Mouse (Mus musculus) bone marrow, adult 2 months (tissue): Measurements from ENCODE around the gene Zfp800. TPM values are rescaled to one million over a fixed set of nuclear protein-coding genes. Genes with fewer than 3 reads are reported as not detected.

Experiments
- H3K27ac ChIP-seq: fragments of 200-500 bp; 2 replicates; pipeline ENCODE4 v1.5.1; 2012; ENCODE audit warnings: low read depth, mild to moderate bottlenecking, control low read depth, inconsistent platforms, low read length; ENCODE audit not compliant: control insufficient read depth, poor library complexity, insufficient read depth
- H3K4me1 ChIP-seq: fragments of 200-500 bp; 2 replicates; pipeline ENCODE4 v1.6.1; 2011; ENCODE audit warnings: low read length; ENCODE audit not compliant: control insufficient read depth, insufficient read depth
- H3K4me3 ChIP-seq: fragments of 200-500 bp; replicated peaks from 2 replicates; pipeline ENCODE3; 2011; ENCODE audit warnings: mild to moderate bottlenecking, low read depth, low read length, control low read depth; ENCODE audit not compliant: control insufficient read depth
- CTCF ChIP-seq: fragments of 200-500 bp; IDR thresholded peaks from 2 replicates; pipeline ENCODE4 v1.5.1; 2011; ENCODE audit warnings: low read length, control low read depth; ENCODE audit not compliant: control insufficient read depth, insufficient read depth
- POLR2A ChIP-seq: fragments of 200-500 bp; IDR thresholded peaks from 2 replicates; pipeline ENCODE4 v1.6.1; 2011; ENCODE audit warnings: low read depth, mild to moderate bottlenecking, control low read depth, low read length, borderline replicate concordance; ENCODE audit not compliant: control insufficient read depth
- WGBS: fragments of 180-500 bp; shearing (Covaris S2); methylation state at CpG from one replicate; pipeline ENCODE4 v1.1.7; 2018; 5-methylcytosine and 5-hydroxymethylcytosine counted together
- polyA plus RNA-seq: library from polyadenylated mRNA; stranded (reverse); fragments of >200 nt; gene quantifications from 2 replicates; pipeline ENCODE4 v1.2.4, GENCODE M21; 2011; ENCODE audit warnings: low replicate concordance; ENCODE audit not compliant: missing spikeins, insufficient read depth, insufficient read length

Zfp800 gene
- polyA plus RNA-seq, 1 experiment = 10.0 TPM

DNA sequence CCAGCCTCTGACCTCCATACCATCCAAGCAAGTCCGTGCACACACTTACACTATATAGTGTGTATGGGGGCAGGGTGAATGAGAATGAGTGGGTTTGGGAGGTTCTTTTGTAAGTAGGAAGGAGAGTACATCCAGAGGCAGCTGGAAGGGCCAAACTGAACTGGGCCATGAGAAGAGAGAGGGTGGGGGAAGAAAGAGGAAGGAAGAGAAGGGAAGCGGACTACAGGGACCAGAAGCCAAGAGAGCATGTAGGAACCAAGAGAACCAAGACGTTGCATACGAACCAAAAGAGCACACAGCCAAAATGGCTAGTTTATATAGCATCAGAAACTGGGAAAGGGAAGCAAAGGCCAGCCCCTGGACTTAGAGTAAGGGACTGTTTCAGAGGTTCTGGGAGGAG lies 56.6 kb downstream of the Zfp800 start:
- no peak overlapping the region for H3K27ac ChIP-seq
- H3K4me1 ChIP-seq = peaks cover 1% of the 10 kb centered on the region; the same call in 1 of the 2 replicates
- no peak for TF ChIP-seq CTCF
- no peak for TF ChIP-seq POLR2A
- 35% methylated on average over 4 of the region's 4 CpGs for WGBS
- no peak overlapping the region for H3K4me3 ChIP-seq

DNA sequence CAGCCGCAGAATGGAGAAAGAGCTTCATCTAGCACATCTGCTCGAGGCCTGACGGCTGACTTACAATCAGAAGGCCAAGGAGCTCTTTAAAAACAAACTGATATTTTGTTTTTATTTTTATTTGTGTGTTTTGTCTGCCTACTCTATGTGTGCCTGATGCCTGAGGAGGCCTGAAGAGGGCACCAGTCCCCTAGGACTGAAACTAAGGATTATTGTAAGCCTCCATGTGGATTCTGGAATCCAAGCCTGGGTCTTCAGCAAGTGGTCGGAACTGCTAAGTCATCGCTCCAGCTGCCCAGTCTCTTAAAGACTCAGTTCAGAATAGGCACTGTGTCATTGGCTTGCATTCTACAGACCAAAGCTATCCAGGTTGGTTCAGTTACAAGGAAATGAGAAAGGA lies 58.4 kb downstream of the Zfp800 start:
- peaks cover 1% of the 10 kb centered on the region; the same call in 1 of the 2 replicates for H3K4me1 ChIP-seq
- no peak overlapping the region for H3K4me3 ChIP-seq
- TF ChIP-seq CTCF = no peak
- TF ChIP-seq POLR2A = no peak
- H3K27ac ChIP-seq = no peak overlapping the region
- WGBS = 84% methylated on average over 5 of the region's 5 CpGs

- Histone ChIP-seq H3K27ac (no peak overlapping the region), H3K4me1 (no peaks in the 10 kb centered on the region), H3K4me3 (no peak overlapping the region)
- 60% methylated on average over 5 of the region's 5 CpGs for WGBS
- TF ChIP-seq POLR2A (no peak), CTCF (no peak)
These were observed 64.1 kb downstream of the Zfp800 start for GRCm38 (mm10) chr6:28333696-28334095.

DNA sequence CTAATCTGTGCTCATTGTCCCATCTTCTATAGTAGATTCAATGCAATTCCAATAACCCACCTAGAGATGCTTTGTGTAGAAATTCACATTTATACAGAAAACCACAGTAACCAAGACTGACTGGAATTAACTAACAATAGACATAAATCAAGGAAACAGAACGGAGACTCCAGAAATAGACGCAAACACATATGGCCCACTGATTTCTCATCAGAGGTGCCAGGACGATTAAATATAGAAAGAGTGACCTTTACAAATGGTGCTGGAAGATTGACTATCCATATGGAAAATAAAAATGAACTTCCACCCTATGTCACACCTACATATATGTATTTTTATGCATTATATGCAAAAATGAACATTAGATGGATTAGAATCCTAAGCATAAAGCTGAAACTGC lies 65.3 kb downstream of the Zfp800 start:
- no peak overlapping the region for H3K4me3 ChIP-seq
- no peak for TF ChIP-seq POLR2A
- no peak for TF ChIP-seq CTCF
- no peaks in the 10 kb centered on the region for H3K4me1 ChIP-seq
- WGBS = 82% methylated on average over 3 of the region's 3 CpGs
- H3K27ac ChIP-seq = no peak overlapping the region

DNA sequence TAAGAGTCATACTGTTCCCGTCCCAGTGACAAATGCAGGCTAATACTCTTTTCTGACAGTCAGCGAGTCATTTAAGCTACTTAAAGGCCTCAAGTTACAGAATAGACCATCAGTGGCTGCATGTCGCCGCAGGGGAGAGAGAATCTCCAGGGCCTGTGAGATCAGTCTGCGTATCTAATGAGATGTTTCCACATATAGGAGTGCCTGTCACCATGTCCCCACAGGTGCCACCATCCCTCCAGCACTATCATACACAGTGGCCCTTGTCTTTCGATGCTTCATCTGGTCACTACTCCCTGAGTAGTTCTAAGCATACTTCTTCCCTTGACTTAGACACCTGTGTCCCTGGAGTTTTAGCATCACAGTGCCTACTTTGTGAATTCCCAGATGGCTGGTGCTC lies 68.0 kb downstream of the Zfp800 start:
- no peak overlapping the region for H3K27ac ChIP-seq
- no peaks in the 10 kb centered on the region for H3K4me1 ChIP-seq
- no peak for TF ChIP-seq CTCF
- H3K4me3 ChIP-seq = no peak overlapping the region
- 83% methylated on average over 6 of the region's 6 CpGs for WGBS

GRCm38 (mm10) chr6:28329002-28329596 lies 68.7 kb downstream of the Zfp800 start:
- WGBS = 67% methylated on average over 10 of the region's 10 CpGs
- Histone ChIP-seq H3K27ac (no peak overlapping the region), H3K4me1 (no peaks in the 10 kb centered on the region), H3K4me3 (no peak overlapping the region)
- no peak for TF ChIP-seq POLR2A
- TF ChIP-seq CTCF = no peak

GRCm38 (mm10) chr6:28326720-28327119 lies 71.1 kb downstream of the Zfp800 start:
- Histone ChIP-seq H3K4me3 (no peak overlapping the region), H3K27ac (no peak overlapping the region), H3K4me1 (no peaks in the 10 kb centered on the region)
- 70% methylated on average over 3 of the region's 3 CpGs for WGBS
- TF ChIP-seq CTCF (no peak), POLR2A (no peak)

GRCm38 (mm10) chr6:28322399-28322798 lies 75.4 kb downstream of the Zfp800 start:
- Histone ChIP-seq H3K4me1 (no peaks in the 10 kb centered on the region), H3K4me3 (no peak overlapping the region), H3K27ac (no peak overlapping the region)
- no peak for TF ChIP-seq CTCF
- 16% methylated on average over 7 of the region's 7 CpGs for WGBS

DNA sequence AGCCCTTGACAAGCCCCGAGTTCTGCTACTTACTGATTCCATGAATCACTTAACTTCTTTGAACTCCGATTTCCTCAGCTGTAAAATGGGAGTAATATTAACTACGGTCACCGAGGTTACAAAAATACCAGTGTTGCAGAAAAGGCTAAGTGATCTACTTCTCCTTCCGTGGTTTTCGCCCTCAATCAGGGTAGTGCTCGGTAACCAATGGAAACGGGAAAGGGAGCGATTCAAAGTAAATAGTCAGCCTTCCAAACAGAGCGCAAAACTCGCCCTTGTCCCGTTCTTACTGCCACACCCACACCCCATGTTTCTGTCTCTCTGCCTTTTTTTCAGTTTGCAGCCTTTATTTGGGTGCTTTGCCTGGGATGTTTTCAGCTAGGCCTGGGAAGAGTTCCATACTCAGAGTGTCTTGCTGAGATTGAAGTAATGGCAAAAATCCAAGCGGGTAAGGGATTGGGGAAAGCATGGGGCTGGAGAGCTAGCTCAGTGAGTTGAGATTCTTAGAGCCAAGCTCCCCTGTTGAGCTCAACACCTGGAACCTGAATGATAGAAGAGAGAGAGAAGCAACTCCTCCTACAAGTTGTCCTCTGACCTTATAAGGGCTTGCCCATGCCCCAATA lies 78.0 kb downstream of the Zfp800 start:
- Histone ChIP-seq H3K27ac (no peak overlapping the region), H3K4me1 (no peaks in the 10 kb centered on the region), H3K4me3 (no peak overlapping the region)
- TF ChIP-seq POLR2A (no peak), CTCF (no peak)
- 7% methylated on average over 13 of the region's 13 CpGs for WGBS
